Mouse (Mus musculus): ENCODE measurements at regions not wholly inside any gene's neighbourhood (a gene's known extent, or its start where the extent isn't known, plus 50 kb on each side); places are given as distances from the start of the nearest gene placed in this dataset.

DNA sequence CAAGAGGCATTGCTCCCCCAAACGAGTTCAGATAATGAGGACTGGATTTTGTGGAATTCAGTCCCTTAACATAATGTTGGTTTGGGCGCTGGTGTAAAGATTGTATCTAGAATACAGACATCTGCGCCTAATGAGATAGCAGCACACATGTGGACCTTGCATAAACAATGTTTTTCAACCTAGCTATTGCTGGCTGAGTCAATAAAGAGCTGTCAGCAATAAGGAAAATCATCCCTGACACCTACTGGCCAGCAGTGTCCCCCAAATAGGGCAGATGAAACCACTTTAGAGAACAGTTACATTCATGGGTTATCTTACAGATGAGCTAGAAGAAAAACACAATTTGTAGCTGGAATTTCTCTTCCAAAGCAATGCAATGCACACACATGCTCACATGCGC lies 252.7 kb upstream of the Dcbld2 start:
- TF ChIP-seq CTCF (IDR thresholded peaks at IDR 0.05; ENCODE audit: control insufficient read depth, insufficient read depth, insufficient replicate concordance, low read depth, low read length) (no peak), POLR2A (IDR thresholded peaks at IDR 0.05; ENCODE audit: control insufficient read depth, low read depth, low read length) (no peak)

Measured in testis, adult 2 months (tissue).